Mouse (Mus musculus) left cerebral cortex, adult 18-20 months (tissue): ENCODE measurements at regions not wholly inside any gene's neighbourhood (a gene's known extent, or its start where the extent isn't known, plus 50 kb on each side); places are given as distances from the start of the nearest gene placed in this dataset.
A peak's percentile ranks its signal among the peaks of the same experiment; 100 is the strongest.

Source experiments
- DNase-seq, 2 experiments: peaks; one replicate each; pipeline ENCODE4 v3.0.0; 2021 to 2022; ENCODE audit warnings: low spot score in 2 of 2, mixed read lengths in 1 of 2

- peak; percentile 34 to 60 for DNase-seq
Observed at GRCm38 (mm10) chr7:133244601-133245000, 120.4 kb upstream of the Ctbp2 start.

- peak; percentile 5 to 37 for DNase-seq
Observed at GRCm38 (mm10) chr7:133234326-133234725, 110.2 kb upstream of the Ctbp2 start.

DNA sequence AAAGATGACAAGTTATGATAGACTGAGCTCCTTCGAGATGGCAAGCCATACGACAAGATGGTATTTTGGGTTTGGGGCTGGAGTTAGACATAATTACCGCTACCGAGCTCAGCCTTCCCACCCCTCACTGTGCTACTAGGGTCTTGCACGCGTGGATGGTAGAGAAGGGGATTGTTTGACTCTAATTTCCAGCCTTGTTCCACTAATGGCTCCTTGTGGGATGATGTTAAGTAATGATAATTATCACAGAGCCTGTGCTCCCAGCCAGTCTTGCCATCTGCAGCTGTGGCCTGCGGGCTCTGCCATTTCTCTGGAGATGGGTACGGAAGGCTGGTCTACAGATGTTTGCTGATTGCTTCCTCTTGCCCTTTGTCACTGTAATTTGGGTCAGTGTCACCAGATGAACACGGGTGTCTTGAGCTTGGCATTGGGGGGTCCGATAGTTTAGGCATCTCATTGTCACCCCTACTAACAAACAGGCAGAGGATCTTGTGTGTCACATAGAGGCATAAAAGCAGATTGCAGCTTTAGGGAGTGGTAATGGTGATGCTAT lies 108.8 kb upstream of the Ctbp2 start:
- DNase-seq, result no peak

GRCm38 (mm10) chr7:133230806-133231205 lies 106.7 kb upstream of the Ctbp2 start:
- DNase-seq, result no peak

- no peak for DNase-seq
Observed at GRCm38 (mm10) chr7:133223948-133224652, 99.9 kb upstream of the Ctbp2 start.

DNA sequence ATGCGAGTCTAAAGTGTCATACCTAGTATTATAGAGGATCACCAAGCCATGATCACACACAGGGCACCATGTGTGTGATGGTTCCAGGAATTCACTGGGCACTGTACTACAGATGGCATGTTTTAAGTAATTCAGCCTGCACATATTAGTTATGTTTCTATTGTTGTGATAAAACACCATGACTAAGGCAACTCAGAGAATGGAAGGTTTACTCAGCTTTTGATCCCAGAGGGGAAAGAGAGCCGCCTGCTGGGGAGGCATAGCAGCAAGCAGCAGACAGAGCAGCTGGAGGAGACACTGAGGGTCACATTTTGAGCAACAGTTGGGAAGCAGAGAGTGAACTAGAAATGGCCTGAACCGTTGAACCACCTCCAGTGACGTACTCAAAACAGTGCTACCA lies 88.2 kb upstream of the Ctbp2 start:
- no peak for DNase-seq

- no peak for DNase-seq
Observed at GRCm38 (mm10) chr7:133205704-133206103, 81.5 kb upstream of the Ctbp2 start.

GRCm38 (mm10) chr7:133204485-133204884 lies 80.3 kb upstream of the Ctbp2 start:
- no peak for DNase-seq

DNA sequence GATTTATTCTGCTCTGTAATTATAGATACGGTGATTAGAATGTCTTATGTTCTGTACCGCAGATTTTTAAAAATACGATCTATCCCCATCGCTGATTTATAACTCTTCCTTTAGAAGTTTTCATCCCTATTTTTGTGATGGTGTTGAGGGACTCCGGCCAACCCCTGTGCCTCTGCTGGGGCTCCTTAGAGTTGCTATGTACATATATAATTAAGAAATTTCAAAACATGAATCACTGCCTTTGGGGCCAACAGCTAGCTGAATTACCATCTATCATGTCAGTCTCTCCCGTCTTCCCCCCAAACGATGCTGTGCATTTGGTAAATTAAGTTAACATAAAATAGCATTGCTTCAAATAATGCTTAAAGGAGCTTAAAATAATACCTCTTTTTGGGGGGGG lies 79.8 kb upstream of the Ctbp2 start:
- DNase-seq, result no peak

GRCm38 (mm10) chr7:133202092-133202880 lies 78.1 kb upstream of the Ctbp2 start:
- no peak for DNase-seq

DNA sequence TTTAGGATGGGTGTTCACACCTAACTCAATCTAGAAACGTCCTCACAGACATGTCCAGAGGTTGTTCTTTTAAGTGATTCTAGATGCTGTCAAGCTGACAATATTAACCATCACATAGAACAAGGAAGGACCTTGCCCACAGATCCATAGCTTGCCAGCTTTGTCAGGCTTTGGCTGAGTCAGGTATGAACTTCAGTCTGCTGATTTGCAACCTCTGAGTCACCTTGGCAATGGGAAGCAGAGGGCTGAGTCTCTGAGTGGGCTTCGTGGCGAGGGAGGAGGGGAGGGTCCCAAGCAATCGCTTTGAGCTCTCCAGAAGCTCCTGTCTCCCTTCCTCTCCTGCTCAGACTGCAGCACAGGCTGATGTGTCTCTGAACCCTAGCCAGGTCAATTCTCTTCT lies 74.9 kb upstream of the Ctbp2 start:
- DNase-seq, result no peak

- no peak for DNase-seq
Observed at GRCm38 (mm10) chr7:133189880-133190462, 65.8 kb upstream of the Ctbp2 start.

DNA sequence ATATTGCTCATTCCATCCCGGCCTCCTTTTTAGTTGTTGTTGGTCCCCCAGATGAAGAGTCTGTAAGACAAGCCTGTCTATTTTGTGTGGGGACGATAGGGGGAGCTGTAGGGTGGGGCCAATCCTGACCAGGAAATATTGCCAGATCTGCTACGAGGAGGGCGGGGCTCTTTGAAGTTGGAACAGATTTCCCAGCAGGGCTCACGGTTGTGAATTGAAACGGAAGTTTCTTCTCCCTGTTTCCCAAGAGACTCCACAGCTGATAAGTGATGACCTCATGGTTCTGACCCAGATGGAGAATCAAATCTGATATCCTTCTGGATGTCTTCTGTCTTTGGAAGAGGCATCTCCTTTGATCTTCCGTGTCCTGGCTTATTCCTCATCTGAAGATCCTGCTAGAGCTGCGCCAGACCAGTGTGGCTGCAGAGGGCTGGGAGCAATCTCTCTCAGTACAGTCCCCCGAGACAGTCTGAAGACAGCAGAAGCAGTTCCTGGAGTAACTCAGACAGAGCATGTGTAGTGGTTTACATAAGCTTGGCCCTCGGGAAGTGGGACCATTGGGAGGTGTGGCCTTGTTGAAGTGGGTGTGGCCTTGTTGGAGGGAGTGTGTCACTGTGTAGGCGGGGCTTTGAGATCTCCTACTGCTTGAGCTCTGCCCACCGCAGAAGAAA lies 61.9 kb upstream of the Ctbp2 start:
- peak; percentile 20 to 22 for DNase-seq

- no peak for DNase-seq
Observed at GRCm38 (mm10) chr7:133184905-133185594, 60.9 kb upstream of the Ctbp2 start.

DNA sequence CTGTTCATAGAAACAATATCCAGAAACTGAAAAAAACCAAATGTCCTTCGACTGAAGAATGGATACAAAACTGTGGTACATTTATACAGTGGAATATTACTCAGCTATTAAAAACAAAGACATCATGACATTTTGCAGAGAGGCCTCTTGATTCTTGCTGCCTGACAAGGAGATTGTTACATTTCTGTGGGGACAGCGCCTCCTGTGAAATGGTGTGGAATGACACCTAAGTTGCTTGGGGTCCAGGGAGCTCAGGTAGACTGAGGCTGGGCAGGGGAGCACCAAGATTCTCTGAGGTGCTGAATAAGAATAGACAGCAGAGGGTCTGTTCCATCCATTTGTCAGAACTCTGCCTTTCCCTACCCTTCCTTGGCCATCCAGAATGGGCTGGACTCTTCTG lies 57.2 kb upstream of the Ctbp2 start:
- no peak for DNase-seq

GRCm38 (mm10) chr7:133177179-133177575 lies 53.0 kb upstream of the Ctbp2 start:
- DNase-seq, result no peak

- DNase-seq, result no peak
Observed at GRCm38 (mm10) chr7:133176256-133177178, 52.4 kb upstream of the Ctbp2 start.
